Mouse (Mus musculus) heart, embryonic 14.5 days (tissue): ENCODE data around the gene Ascl2. TPM values are rescaled to one million over a fixed set of nuclear protein-coding genes. Genes with fewer than 3 reads are reported as not detected.

Experiments used
- ATAC-seq: fragments of 200-750 bp; cut with Nextera tagmentation; 2 replicates; pipeline ENCODE4 v1.8.0; 2017; ENCODE audit warnings: low read depth, moderate TSS enrichment; ENCODE audit not compliant: insufficient number of reproducible peaks, insufficient read depth, low FRiP score
- H3K27ac ChIP-seq, 2 experiments: fragments of 200-500 bp in 1 of 2; fragments of 300-500 bp in 1 of 2; sonication (generic) in 1 of 2; replicated peaks in 1 of 2; 2 replicates each; pipeline ENCODE4 v1.5.1; 2012 to 2014; ENCODE audit warnings: low read depth in 2 of 2, low read length in 2 of 2, control low read depth in 1 of 2, mild to moderate bottlenecking in 1 of 2, mixed read lengths in 1 of 2; ENCODE audit not compliant: control insufficient read depth in 1 of 2, insufficient read depth in 1 of 2
- H3K27me3 ChIP-seq: fragments of 300-500 bp; sonication (generic); 2 replicates; pipeline ENCODE4 v1.6.1; 2014; ENCODE audit warnings: mild to moderate bottlenecking, low read length, control low read depth; ENCODE audit not compliant: control insufficient read depth, insufficient read depth
- H3K36me3 ChIP-seq: fragments of 300-500 bp; sonication (generic); 2 replicates; pipeline ENCODE4 v1.6.1; 2014; ENCODE audit warnings: mild to moderate bottlenecking, control low read depth, low read length, mixed read lengths; ENCODE audit not compliant: control insufficient read depth, insufficient read depth
- H3K4me1 ChIP-seq, 2 experiments: fragments of 200-500 bp in 1 of 2; fragments of 300-500 bp in 1 of 2; sonication (generic) in 1 of 2; 2 replicates each; pipeline ENCODE4 v1.6.1; 2012 to 2014; ENCODE audit warnings: low read length in 2 of 2, control low read depth in 1 of 2, mixed read lengths in 1 of 2; ENCODE audit not compliant: control insufficient read depth in 2 of 2, insufficient read depth in 2 of 2
- H3K4me2 ChIP-seq: fragments of 300-500 bp; sonication (generic); 2 replicates; pipeline ENCODE4 v1.6.1; 2014; ENCODE audit warnings: mild to moderate bottlenecking, low read length
- H3K4me3 ChIP-seq, 2 experiments: fragments of 200-500 bp in 1 of 2; fragments of 300-500 bp in 1 of 2; sonication (generic) in 1 of 2; 2 replicates each; pipeline ENCODE4 v1.5.1; 2012 to 2014; ENCODE audit warnings: low read length in 2 of 2, mild to moderate bottlenecking in 2 of 2, control low read depth in 1 of 2, low read depth in 1 of 2, moderate library complexity in 1 of 2; ENCODE audit not compliant: control insufficient read depth in 1 of 2, insufficient read depth in 1 of 2
- H3K9ac ChIP-seq: fragments of 300-500 bp; sonication (generic); 2 replicates; pipeline ENCODE4 v1.6.1; 2014; ENCODE audit warnings: mild to moderate bottlenecking, low read length
- H3K9me3 ChIP-seq: fragments of 300-500 bp; sonication (generic); 2 replicates; pipeline ENCODE4 v1.6.1; 2016; ENCODE audit warnings: low read length, control low read depth; ENCODE audit not compliant: control insufficient read depth
- WGBS: fragments of 180-500 bp; shearing (Covaris S2); extraction: QIAGEN DNeasy Blood & Tissue Kit; methylation state at CpG from one replicate; pipeline ENCODE4 v1.1.7; 2014; 5-methylcytosine and 5-hydroxymethylcytosine counted together
- polyA plus RNA-seq: library from polyadenylated mRNA; unstranded; fragments of >200 nt; fragmentation: Nextera tagmentation; extraction: Ambion mirVana; gene quantifications from 2 replicates; pipeline ENCODE4 v1.2.1, GENCODE M21; 2014

Gene Ascl2
- polyA plus RNA-seq, 1 experiment from 2014 or later = 0.18 TPM

GRCm38 (mm10) chr7:142996998-142997397 is 27.9 kb upstream of the Ascl2 start:
- Histone ChIP-seq H3K27ac (no peak overlapping the region), H3K27me3 (no peaks in the 10 kb centered on the region), H3K9ac (no peak overlapping the region), H3K4me2 (no peak overlapping the region), H3K9me3 (no peaks in the 10 kb centered on the region), H3K4me3 (no peak overlapping the region), H3K4me1 (peaks cover 3 to 13% of the 10 kb centered on the region in 2 experiments), H3K36me3 (no peaks in the 10 kb centered on the region)
- WGBS = 75% methylated on average over 2 of the region's 2 CpGs
- ATAC-seq = no peak

GRCm38 (mm10) chr7:142995630-142996338 is 26.7 kb upstream of the Ascl2 start:
- Histone ChIP-seq H3K27ac (no peak overlapping the region), H3K36me3 (no peaks in the 10 kb centered on the region), H3K9me3 (no peaks in the 10 kb centered on the region), H3K9ac (no peak overlapping the region), H3K4me1 (peaks cover 3 to 13% of the 10 kb centered on the region in 2 experiments), H3K4me2 (no peak overlapping the region), H3K27me3 (no peaks in the 10 kb centered on the region), H3K4me3 (no peak overlapping the region)
- 67% methylated on average over 3 of the region's 3 CpGs for WGBS
- no peak for ATAC-seq

GRCm38 (mm10) chr7:142995004-142995403 is 25.9 kb upstream of the Ascl2 start:
- no peak overlapping the region for H3K9ac ChIP-seq
- no peaks in the 10 kb centered on the region for H3K36me3 ChIP-seq
- no peak overlapping the region for H3K4me2 ChIP-seq
- H3K27me3 ChIP-seq = no peaks in the 10 kb centered on the region
- peaks cover 5 to 13% of the 10 kb centered on the region in 2 experiments for H3K4me1 ChIP-seq
- ATAC-seq = no peak
- no peak overlapping the region for H3K27ac ChIP-seq
- no peaks in the 10 kb centered on the region for H3K9me3 ChIP-seq
- no peak overlapping the region for H3K4me3 ChIP-seq

- H3K4me2 ChIP-seq = no peak overlapping the region
- ATAC-seq = no peak
Observed at GRCm38 (mm10) chr7:142987718-142988117, 18.7 kb upstream of the Ascl2 start.

GRCm38 (mm10) chr7:142985146-142985545 is 16.1 kb upstream of the Ascl2 start:
- H3K9ac ChIP-seq = no peak overlapping the region
- H3K36me3 ChIP-seq = no peaks in the 10 kb centered on the region
- no peak overlapping the region for H3K4me3 ChIP-seq
- peaks cover 5 to 8% of the 10 kb centered on the region in 2 experiments; a peak in 2 of 4 replicates for H3K4me1 ChIP-seq
- no peak overlapping the region for H3K27ac ChIP-seq
- 87% methylated on average over 4 of the region's 4 CpGs for WGBS
- H3K4me2 ChIP-seq = no peak overlapping the region
- ATAC-seq = no peak
- no peaks in the 10 kb centered on the region for H3K27me3 ChIP-seq
- H3K9me3 ChIP-seq = no peaks in the 10 kb centered on the region

More at GRCm38 (mm10) chr7:142987718-142988117, 18.7 kb upstream of the Ascl2 start:
- Histone ChIP-seq H3K4me3 (no peak overlapping the region), H3K27ac (no peak overlapping the region), H3K27me3 (no peaks in the 10 kb centered on the region), H3K4me1 (peaks cover 5 to 9% of the 10 kb centered on the region in 2 experiments; a peak in 2 of 4 replicates), H3K9me3 (no peaks in the 10 kb centered on the region), H3K9ac (no peak overlapping the region), H3K36me3 (no peaks in the 10 kb centered on the region)
- WGBS = 62% methylated on average over 3 of the region's 3 CpGs

GRCm38 (mm10) chr7:142981908-142982307 is 12.8 kb upstream of the Ascl2 start:
- no peak overlapping the region for H3K9ac ChIP-seq
- H3K27me3 ChIP-seq = no peaks in the 10 kb centered on the region
- no peak overlapping the region for H3K4me2 ChIP-seq
- no peak overlapping the region for H3K4me3 ChIP-seq
- no peaks in the 10 kb centered on the region for H3K36me3 ChIP-seq
- H3K4me1 ChIP-seq = no peaks in the 10 kb centered on the region
- no peak for ATAC-seq
- 70% methylated on average over 4 of the region's 4 CpGs for WGBS
- no peak overlapping the region for H3K27ac ChIP-seq
- H3K9me3 ChIP-seq = no peaks in the 10 kb centered on the region

- peaks cover 68% of the 10 kb centered on the region for H3K27me3 ChIP-seq
- H3K27ac ChIP-seq = no peak overlapping the region
- under 1% methylated on average over 89 of the region's 90 CpGs for WGBS
- H3K4me3 ChIP-seq = peak overlapping the region; percentile 35 to 45
- ATAC-seq = 0 out of 2 replicates have a peak, but pooled peaks have one; percentile 19
- peaks cover 12 to 15% of the 10 kb centered on the region in 2 experiments; a peak in 3 of 4 replicates for H3K4me1 ChIP-seq
- no peaks in the 10 kb centered on the region for H3K9me3 ChIP-seq
- H3K4me2 ChIP-seq = peak overlapping the region; percentile 89
- peak overlapping the region; percentile 54 for H3K9ac ChIP-seq
- H3K36me3 ChIP-seq = no peaks in the 10 kb centered on the region
Observed at GRCm38 (mm10) chr7:142967884-142968808, 918 bp downstream of the Ascl2 start.
